Mouse (Mus musculus): ENCODE data around the gene Cd59a.

GRCm38 (mm10) chr2:104098529-104099230, 3.1 kb downstream of the Cd59a start:
- TF ChIP-seq CTCF (IDR thresholded peaks at IDR 0.05; ENCODE audit: borderline replicate concordance, insufficient read depth, low read depth, low read length) (no peak), POLR2A (IDR thresholded peaks at IDR 0.05; ENCODE audit: borderline replicate concordance, insufficient read depth, low read length) (no peak)

Data from cerebellum, adult 2 months (tissue).